Mouse (Mus musculus) midbrain, embryonic 11.5 days (tissue): ENCODE measurements around the gene Pnmt. TPM values are rescaled to one million over a fixed set of nuclear protein-coding genes. Genes with fewer than 3 reads are reported as not detected.

Experiments
- ATAC-seq: fragments of 200-750 bp; cut with Nextera tagmentation; 2 replicates; pipeline ENCODE4 v1.8.0; 2017; ENCODE audit warnings: moderate TSS enrichment, moderate library complexity; ENCODE audit not compliant: low FRiP score
- DNase-seq: peaks from one replicate; pipeline ENCODE4 v3.0.0; 2015; ENCODE audit warnings: low spot score; ENCODE audit errors: missing footprints
- H3K27ac ChIP-seq: fragments of 300-500 bp; sonication (generic); 2 replicates; pipeline ENCODE4 v1.5.1; 2014; ENCODE audit warnings: low read depth, low read length
- H3K27me3 ChIP-seq: fragments of 300-500 bp; sonication (generic); 2 replicates; pipeline ENCODE4 v1.6.1; 2014; ENCODE audit warnings: mild to moderate bottlenecking, low read length, moderate library complexity, mixed read lengths; ENCODE audit not compliant: control insufficient read depth, insufficient read depth
- H3K36me3 ChIP-seq: fragments of 300-500 bp; sonication (generic); 2 replicates; pipeline ENCODE4 v1.6.1; 2014; ENCODE audit warnings: mild to moderate bottlenecking, low read length, moderate library complexity, mixed read lengths; ENCODE audit not compliant: control insufficient read depth, insufficient read depth
- H3K4me1 ChIP-seq: fragments of 300-500 bp; sonication (generic); 2 replicates; pipeline ENCODE4 v1.6.1; 2014; ENCODE audit warnings: low read length; ENCODE audit not compliant: control insufficient read depth, insufficient read depth
- H3K4me2 ChIP-seq: fragments of 300-500 bp; sonication (generic); 2 replicates; pipeline ENCODE4 v1.6.1; 2014; ENCODE audit warnings: mild to moderate bottlenecking, moderate library complexity
- H3K4me3 ChIP-seq: fragments of 300-500 bp; sonication (generic); 2 replicates; pipeline ENCODE4 v1.5.1; 2014; ENCODE audit warnings: low read depth, low read length
- H3K9ac ChIP-seq: fragments of 300-500 bp; sonication (generic); 2 replicates; pipeline ENCODE4 v1.6.1; 2014; ENCODE audit warnings: low read length
- H3K9me3 ChIP-seq: fragments of 300-500 bp; sonication (generic); 2 replicates; pipeline ENCODE4 v1.6.1; 2016; ENCODE audit warnings: low read length; ENCODE audit not compliant: control insufficient read depth
- WGBS: fragments of 180-500 bp; shearing (Covaris S2); extraction: QIAGEN DNeasy Blood & Tissue Kit; methylation state at CpG from one replicate; pipeline ENCODE4 v1.1.7; 2014; 5-methylcytosine and 5-hydroxymethylcytosine counted together
- polyA plus RNA-seq: library from polyadenylated mRNA; unstranded; fragments of >200 nt; fragmentation: Nextera tagmentation; extraction: Ambion mirVana; gene quantifications from 2 replicates; pipeline ENCODE4 v1.2.1, GENCODE M21; 2014

Gene Pnmt
- polyA plus RNA-seq, 1 experiment from 2014 or later = not detected

DNA sequence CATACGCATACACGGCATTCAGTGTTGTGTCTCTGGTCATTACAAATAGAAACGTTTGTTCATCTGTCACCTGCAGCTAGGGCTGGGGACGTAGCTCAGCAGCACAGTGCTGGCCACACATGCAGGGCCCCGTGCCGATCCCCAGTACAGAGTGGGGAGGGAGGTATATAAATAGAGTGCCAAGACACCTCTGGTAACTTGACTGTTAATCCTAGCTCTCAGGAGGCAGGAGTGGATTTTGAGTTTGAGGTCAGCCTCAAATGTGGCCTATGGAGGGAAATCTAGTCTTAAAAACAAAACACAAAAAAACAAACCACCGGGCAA lies 18.4 kb upstream of the Pnmt start:
- no peaks in the 10 kb centered on the region for H3K9me3 ChIP-seq
- H3K36me3 ChIP-seq = no peaks in the 10 kb centered on the region; the same call in 1 of the 2 replicates
- H3K27me3 ChIP-seq = no peaks in the 10 kb centered on the region
- DNase-seq = peak; percentile 49
- WGBS = 89% methylated on average over 7 of the region's 7 CpGs
- no peak overlapping the region for H3K4me2 ChIP-seq
- no peak for ATAC-seq
- H3K4me3 ChIP-seq = no peak overlapping the region
- H3K9ac ChIP-seq = no peak overlapping the region
- peaks cover 20% of the 10 kb centered on the region for H3K4me1 ChIP-seq
- no peak overlapping the region for H3K27ac ChIP-seq

DNA sequence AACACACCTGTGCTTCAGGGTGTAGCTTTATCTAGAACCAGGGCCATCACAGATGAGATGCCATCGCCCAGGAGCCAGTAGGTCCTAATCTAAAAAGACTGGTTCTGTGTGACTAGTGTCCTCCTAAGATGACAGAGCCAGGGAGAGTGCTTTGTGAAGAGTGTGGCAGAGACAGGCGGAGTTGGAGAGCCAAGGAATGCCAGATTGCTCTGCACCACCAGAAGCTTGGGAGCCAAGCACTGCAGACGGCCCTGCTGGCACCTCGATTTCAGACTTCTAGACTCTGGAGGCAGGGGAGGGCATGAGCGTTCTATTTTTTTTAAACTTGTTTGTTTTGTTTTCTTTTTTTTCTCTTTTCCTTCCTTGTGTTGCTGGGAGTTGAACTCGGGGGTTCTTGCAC lies 16.9 kb upstream of the Pnmt start:
- Histone ChIP-seq H3K27me3 (no peaks in the 10 kb centered on the region), H3K4me1 (peaks cover 21% of the 10 kb centered on the region), H3K27ac (no peak overlapping the region), H3K9me3 (no peaks in the 10 kb centered on the region), H3K4me3 (no peak overlapping the region), H3K9ac (no peak overlapping the region), H3K4me2 (no peak overlapping the region), H3K36me3 (no peaks in the 10 kb centered on the region; the same call in 1 of the 2 replicates)
- no peak for ATAC-seq
- no peak for DNase-seq
- WGBS = 87% methylated on average over 6 of the region's 6 CpGs

DNA sequence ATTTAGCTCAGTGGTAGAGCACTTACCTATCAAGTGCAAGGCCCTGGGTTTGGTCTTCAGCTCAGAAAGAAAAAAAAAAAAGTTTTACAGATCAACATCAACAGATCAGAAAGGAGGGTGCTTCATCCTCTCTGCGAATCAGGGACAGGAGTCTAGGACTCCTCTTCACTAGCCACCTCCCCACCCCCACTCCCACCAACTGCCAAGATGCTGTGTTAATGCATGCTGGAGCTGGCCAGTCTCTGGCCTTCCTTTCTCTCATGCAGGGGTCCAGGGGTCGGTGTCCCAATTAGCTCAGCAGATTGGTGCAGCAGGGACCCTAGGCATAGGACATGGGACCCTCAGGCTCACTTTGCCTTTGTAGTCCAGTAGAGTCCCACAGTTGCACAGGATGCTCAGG lies 15.7 kb upstream of the Pnmt start:
- Histone ChIP-seq H3K9me3 (no peaks in the 10 kb centered on the region), H3K9ac (no peak overlapping the region), H3K27ac (no peak overlapping the region; the same call in 1 of the 2 replicates), H3K4me3 (no peak overlapping the region), H3K36me3 (no peaks in the 10 kb centered on the region; the same call in 1 of the 2 replicates), H3K27me3 (no peaks in the 10 kb centered on the region), H3K4me2 (no peak overlapping the region), H3K4me1 (peaks cover 21% of the 10 kb centered on the region)
- ATAC-seq = no peak
- WGBS = 75% methylated on average over 2 of the region's 2 CpGs
- no peak for DNase-seq

DNA sequence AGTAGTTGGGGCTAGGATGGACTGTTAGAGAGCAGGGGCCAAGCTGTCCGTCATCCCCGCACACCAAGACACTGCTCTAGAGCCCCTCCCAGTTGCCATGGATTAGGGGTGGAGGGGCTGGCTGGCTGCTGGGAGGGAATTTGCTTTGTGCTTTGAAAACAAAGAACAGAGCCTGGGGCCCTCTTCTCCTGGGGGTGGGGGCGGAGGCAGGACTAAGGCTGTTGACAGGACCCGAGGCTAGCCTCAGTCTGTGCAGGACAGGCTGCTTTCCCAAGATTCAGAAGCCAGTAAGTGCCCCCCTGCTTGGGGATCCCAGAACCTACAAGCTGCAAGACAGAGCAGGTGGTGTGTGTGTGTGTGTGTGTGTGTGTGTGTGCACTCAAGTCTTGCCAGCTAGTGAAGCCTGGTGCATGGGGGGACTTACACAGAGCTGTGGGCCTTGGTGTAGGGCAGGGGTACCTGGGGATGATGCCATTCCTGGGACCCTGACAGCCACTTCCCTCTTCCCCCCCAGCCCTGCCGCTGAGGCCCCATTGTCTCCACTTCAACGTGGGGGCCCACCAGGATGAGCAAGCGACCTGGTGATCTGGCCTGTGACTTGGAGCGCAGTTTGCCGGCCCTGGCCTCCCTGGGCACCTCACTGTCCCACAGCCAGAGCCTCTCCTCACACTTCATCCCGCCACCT lies 14.6 kb upstream of the Pnmt start:
- 16% methylated on average over 9 of the region's 10 CpGs for WGBS

DNA sequence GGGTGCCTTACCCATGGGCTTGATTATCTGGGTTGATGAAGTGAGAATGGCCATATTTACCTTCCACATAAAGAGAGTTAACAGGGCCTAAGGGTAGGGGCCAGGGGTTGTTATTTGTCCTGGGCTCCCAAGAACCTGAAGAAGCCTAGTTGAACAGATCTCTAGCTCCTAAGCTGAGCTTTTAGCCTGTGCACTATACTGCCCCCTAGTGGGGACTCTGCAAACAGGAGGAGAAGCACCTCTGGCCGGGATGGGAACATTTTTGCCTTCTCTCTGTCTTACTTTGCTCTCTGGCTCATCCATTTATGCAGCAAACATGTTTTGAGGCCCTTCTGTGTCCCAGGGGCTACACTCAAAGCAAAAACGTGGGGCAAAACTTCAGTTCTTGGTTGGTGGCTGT lies 13.8 kb upstream of the Pnmt start:
- peak overlapping the region; percentile 54 for H3K9ac ChIP-seq
- peaks cover 8% of the 10 kb centered on the region; the same call in 1 of the 2 replicates for H3K36me3 ChIP-seq
- ATAC-seq = peak; percentile 8; the same call in 1 of the 2 replicates
- H3K4me3 ChIP-seq = peak overlapping the region; percentile 19
- peak overlapping the region; percentile 74 for H3K27ac ChIP-seq
- H3K4me1 ChIP-seq = peaks cover 21% of the 10 kb centered on the region
- peak overlapping the region; percentile 44 for H3K4me2 ChIP-seq
- no peaks in the 10 kb centered on the region for H3K27me3 ChIP-seq
- no peaks in the 10 kb centered on the region for H3K9me3 ChIP-seq
- 4% methylated on average over 2 of the region's 2 CpGs for WGBS
- DNase-seq = peak; percentile 96

More for the DNA sequence above, 14.6 kb upstream of the Pnmt start:
- H3K9ac ChIP-seq = peak overlapping the region; percentile 54
- DNase-seq = peak; percentile 93
- peak; percentile 89 for ATAC-seq
- peak overlapping the region; percentile 19 for H3K4me3 ChIP-seq
- no peaks in the 10 kb centered on the region for H3K27me3 ChIP-seq
- peaks cover 21% of the 10 kb centered on the region for H3K4me1 ChIP-seq
- H3K9me3 ChIP-seq = no peaks in the 10 kb centered on the region
- H3K4me2 ChIP-seq = peak overlapping the region; percentile 44
- H3K36me3 ChIP-seq = 0 out of 2 replicates have a peak, but pooled peaks cover under 1% of the 10 kb centered on the region
- peak overlapping the region; percentile 74 for H3K27ac ChIP-seq

DNA sequence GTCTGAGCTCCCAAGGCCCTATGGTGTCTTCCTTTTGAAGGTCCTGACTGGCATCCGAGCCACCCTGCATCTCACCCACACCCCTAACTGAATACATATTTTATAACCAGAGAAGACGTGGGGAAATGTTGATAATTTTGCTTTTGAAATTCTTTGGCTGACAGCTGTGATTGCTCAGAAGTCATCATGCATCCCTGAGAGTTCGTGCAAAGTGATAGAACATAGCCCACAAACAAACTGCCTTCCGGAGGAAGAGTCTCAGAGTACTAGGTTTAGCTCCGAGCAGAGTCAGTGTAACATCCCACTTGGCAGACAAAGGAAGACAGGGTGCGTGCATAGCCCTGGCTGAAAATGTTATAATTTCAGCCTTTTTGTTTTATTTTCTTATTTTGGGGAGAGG lies 13.0 kb upstream of the Pnmt start:
- peaks cover 16% of the 10 kb centered on the region for H3K36me3 ChIP-seq
- DNase-seq (peak; percentile 47), ATAC-seq (no peak)
- H3K4me3 ChIP-seq = no peak overlapping the region
- no peak overlapping the region for H3K9ac ChIP-seq
- no peaks in the 10 kb centered on the region for H3K9me3 ChIP-seq
- 89% methylated on average over 6 of the region's 6 CpGs for WGBS
- no peaks in the 10 kb centered on the region for H3K27me3 ChIP-seq
- no peak overlapping the region for H3K4me2 ChIP-seq
- H3K4me1 ChIP-seq = peaks cover 21% of the 10 kb centered on the region
- no peak overlapping the region for H3K27ac ChIP-seq

DNA sequence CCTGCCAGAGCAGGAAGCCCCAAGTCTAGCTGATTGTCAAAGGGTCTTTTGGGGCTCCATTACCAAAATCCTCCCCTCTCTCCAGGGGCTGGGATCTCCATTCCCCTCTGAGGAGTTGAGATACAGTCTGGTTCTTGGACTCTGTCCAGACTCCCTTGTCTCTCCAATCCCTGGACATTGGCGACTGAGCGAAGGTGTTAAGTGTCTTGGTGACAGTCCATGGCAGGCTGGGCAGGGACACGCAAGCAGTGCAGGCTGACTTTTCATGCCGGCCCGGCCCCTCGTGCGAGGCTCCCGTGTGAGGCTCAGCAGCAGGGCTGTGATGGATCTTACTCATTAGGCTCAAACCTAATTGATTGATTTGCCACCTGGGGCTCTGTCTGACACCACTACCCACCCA lies 12.0 kb upstream of the Pnmt start:
- no peak overlapping the region for H3K4me3 ChIP-seq
- ATAC-seq (no peak), DNase-seq (peak; percentile 44)
- H3K9me3 ChIP-seq = no peaks in the 10 kb centered on the region
- H3K4me1 ChIP-seq = peaks cover 21% of the 10 kb centered on the region
- no peak overlapping the region for H3K27ac ChIP-seq
- H3K36me3 ChIP-seq = peaks cover 19% of the 10 kb centered on the region
- H3K4me2 ChIP-seq = no peak overlapping the region
- 85% methylated on average over 8 of the region's 8 CpGs for WGBS
- H3K9ac ChIP-seq = no peak overlapping the region
- H3K27me3 ChIP-seq = no peaks in the 10 kb centered on the region

DNA sequence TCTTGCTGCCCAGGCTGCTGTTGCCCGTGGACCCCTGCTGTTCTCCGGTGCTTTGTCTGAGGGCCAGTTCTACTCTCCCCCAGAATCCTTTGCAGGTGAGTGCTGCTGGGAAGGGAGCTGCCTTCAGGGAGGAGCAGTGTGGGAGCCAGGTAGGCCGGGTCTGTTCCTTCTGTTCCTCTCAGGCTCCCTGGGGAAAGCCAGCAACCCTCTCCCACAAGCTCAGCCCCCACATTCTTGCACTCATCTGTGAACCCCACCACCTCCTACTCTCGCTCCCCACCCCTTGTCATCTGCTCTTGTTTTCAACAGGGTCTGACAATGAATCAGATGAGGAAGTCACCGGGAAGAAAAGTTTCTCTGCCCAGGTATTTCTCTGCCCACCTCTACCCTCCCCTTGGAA lies 9.5 kb upstream of the Pnmt start:
- Histone ChIP-seq H3K36me3 (peaks cover 27% of the 10 kb centered on the region), H3K4me3 (no peak overlapping the region), H3K27ac (no peak overlapping the region), H3K4me2 (no peak overlapping the region), H3K9ac (no peak overlapping the region), H3K9me3 (no peaks in the 10 kb centered on the region), H3K4me1 (peaks cover 9% of the 10 kb centered on the region), H3K27me3 (no peaks in the 10 kb centered on the region)
- WGBS = 71% methylated on average over 5 of the region's 5 CpGs
- ATAC-seq (no peak), DNase-seq (peak; percentile 35)

DNA sequence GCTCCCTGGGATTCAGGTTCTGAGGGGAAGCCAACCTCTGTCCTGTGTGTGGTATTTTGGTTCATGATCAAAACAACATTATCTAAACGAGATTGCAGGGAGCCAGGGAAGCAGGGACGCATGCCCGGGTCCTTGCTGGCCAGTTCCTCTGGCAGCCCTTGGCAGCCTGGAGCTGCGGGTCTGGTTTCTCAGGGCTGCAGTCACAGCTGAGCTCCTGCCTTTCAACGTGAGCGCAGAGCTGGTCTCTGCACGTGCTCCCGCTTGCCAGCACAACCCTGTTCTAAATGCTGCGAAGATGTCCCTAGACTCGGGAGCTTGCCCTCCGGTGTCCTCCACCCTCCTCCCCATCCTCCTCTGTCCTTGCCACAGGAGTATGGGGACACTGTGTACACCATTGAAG lies 8.5 kb upstream of the Pnmt start:
- H3K27me3 ChIP-seq = no peaks in the 10 kb centered on the region
- H3K4me2 ChIP-seq = no peak overlapping the region
- H3K4me3 ChIP-seq = no peak overlapping the region
- H3K27ac ChIP-seq = no peak overlapping the region
- no peaks in the 10 kb centered on the region for H3K9me3 ChIP-seq
- DNase-seq = peak; percentile 10
- no peak overlapping the region for H3K9ac ChIP-seq
- H3K4me1 ChIP-seq = peaks cover under 1% of the 10 kb centered on the region
- ATAC-seq = no peak
- H3K36me3 ChIP-seq = peaks cover 27% of the 10 kb centered on the region
- 85% methylated on average over 11 of the region's 11 CpGs for WGBS
